Mouse (Mus musculus) embryonic fibroblast, embryonic 13.5 days (primary cell): ENCODE results near the gene Gm21858.
"Not testable (repeated sequence)": the region's sequence is repeated elsewhere in the genome, so short reads cannot be mapped to it uniquely, and the experiment has no call there.

ENCODE experiments used
- CTCF ChIP-seq: IDR thresholded peaks from 2 replicates; pipeline ENCODE4 v1.5.1; 2011; ENCODE audit warnings: mild to moderate bottlenecking, control low read depth, low read length, moderate library complexity, borderline replicate concordance; ENCODE audit not compliant: insufficient read depth
- POLR2A ChIP-seq: IDR thresholded peaks from 2 replicates; pipeline ENCODE4 v1.6.1; 2011; ENCODE audit warnings: low read depth, mild to moderate bottlenecking, control low read depth, low read length, moderate library complexity

DNA sequence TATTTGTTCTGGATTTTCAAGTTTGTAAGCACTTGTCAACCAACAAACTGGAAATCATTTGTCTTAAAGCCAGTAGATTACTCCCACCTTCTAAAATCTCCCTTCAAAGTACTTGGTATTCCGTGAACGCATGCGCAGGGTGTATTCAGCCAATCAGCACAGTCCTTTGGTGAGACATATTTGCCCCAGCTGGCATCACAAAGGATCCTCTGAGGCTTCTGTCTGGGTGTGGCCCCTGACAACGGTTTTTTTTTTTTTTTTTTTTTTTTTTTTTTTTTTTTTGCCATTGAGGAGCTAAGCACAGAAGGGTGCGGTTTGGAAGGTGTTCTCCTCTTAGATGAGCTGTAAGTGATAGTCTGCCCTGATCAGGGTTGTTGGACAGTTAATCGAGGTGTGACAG, at the start of gene Gm21858:
- not testable (repeated sequence) for TF ChIP-seq POLR2A, CTCF
